Mouse (Mus musculus): ENCODE results near the gene Nckap5. TPM values are rescaled to one million over a fixed set of nuclear protein-coding genes. Genes with fewer than 3 reads are reported as not detected.

Gene Nckap5
- polyA plus RNA-seq (2015; fragmentation: Nextera tagmentation; extraction: Ambion mirVana): 31.8 and 40.1 TPM in 2 replicates

- Histone ChIP-seq H3K4me1 (peaks cover 22% of the 10 kb centered on the region), H3K27me3 (no peaks in the 10 kb centered on the region), H3K36me3 (no peaks in the 10 kb centered on the region), H3K4me3 (peak within 1 kb of the TSS; percentile 47), H3K9me3 (no peaks in the 10 kb centered on the region), H3K9ac (peak within 1 kb of the TSS; percentile 37), H3K4me2 (peak within 1 kb of the TSS; percentile 76), H3K27ac (peak within 1 kb of the TSS; percentile 87)
- WGBS: 2% methylated on average over 35 of the region's 35 CpGs
- ATAC-seq (ENCODE audit: borderline replicate concordance, extremely low read depth, low FRiP score, low TSS enrichment): peak; percentile 68; the same call in 1 of the 2 replicates
These were observed at the start of gene Nckap5 for GRCm38 (mm10) chr1:126830031-126830927. Nckap5 (minus strand) TSS chr1:126830799.

DNA sequence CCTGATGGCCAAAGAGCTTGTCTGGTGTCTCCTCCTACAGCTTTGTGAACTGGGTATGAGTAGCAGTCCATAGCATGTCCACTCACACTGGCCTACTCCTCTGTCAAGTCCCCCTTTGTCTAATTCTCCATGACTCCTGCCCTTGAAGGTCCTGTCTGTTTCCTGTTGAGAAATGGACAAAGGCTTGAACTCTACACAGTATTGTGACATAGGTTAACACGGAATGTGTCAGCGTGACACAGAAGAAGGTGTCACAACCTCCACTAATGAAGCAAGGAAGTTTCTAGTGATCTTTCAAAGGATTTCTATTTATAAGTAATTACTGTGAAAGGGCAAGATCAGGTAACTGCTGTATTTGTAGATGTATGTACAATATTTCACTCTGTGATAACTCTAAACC lies 46.9 kb upstream of the Nckap5 start:
- Histone ChIP-seq H3K9me3 (no peaks in the 10 kb centered on the region), H3K27ac (no peak overlapping the region), H3K4me3 (no peak overlapping the region), H3K36me3 (no peaks in the 10 kb centered on the region), H3K27me3 (no peaks in the 10 kb centered on the region), H3K4me2 (no peak overlapping the region), H3K9ac (no peak overlapping the region), H3K4me1 (no peaks in the 10 kb centered on the region)
- WGBS: 96% methylated on average over 2 of the region's 2 CpGs
- no peak for ATAC-seq (ENCODE audit: borderline replicate concordance, extremely low read depth, low FRiP score, low TSS enrichment)

GRCm38 (mm10) chr1:126868372-126868771 lies 37.8 kb upstream of the Nckap5 start:
- Histone ChIP-seq H3K9me3 (no peaks in the 10 kb centered on the region), H3K36me3 (no peaks in the 10 kb centered on the region), H3K4me3 (no peak overlapping the region), H3K4me1 (no peaks in the 10 kb centered on the region), H3K4me2 (no peak overlapping the region), H3K27me3 (no peaks in the 10 kb centered on the region), H3K9ac (no peak overlapping the region), H3K27ac (no peak overlapping the region)
- WGBS: 75% methylated on average over 9 of the region's 9 CpGs
- ATAC-seq (ENCODE audit: borderline replicate concordance, extremely low read depth, low FRiP score, low TSS enrichment): no peak

- ATAC-seq (ENCODE audit: borderline replicate concordance, extremely low read depth, low FRiP score, low TSS enrichment): no peak
- H3K4me3 ChIP-seq: no peak overlapping the region
- no peaks in the 10 kb centered on the region for H3K4me1 ChIP-seq
- H3K4me2 ChIP-seq: no peak overlapping the region
- WGBS: 88% methylated on average over 5 of the region's 5 CpGs
- H3K9ac ChIP-seq: no peak overlapping the region
- H3K27me3 ChIP-seq: no peaks in the 10 kb centered on the region
- H3K27ac ChIP-seq: no peak overlapping the region
- no peaks in the 10 kb centered on the region for H3K9me3 ChIP-seq
- H3K36me3 ChIP-seq: no peaks in the 10 kb centered on the region
These were observed 37.3 kb upstream of the Nckap5 start for GRCm38 (mm10) chr1:126867912-126868311.

DNA sequence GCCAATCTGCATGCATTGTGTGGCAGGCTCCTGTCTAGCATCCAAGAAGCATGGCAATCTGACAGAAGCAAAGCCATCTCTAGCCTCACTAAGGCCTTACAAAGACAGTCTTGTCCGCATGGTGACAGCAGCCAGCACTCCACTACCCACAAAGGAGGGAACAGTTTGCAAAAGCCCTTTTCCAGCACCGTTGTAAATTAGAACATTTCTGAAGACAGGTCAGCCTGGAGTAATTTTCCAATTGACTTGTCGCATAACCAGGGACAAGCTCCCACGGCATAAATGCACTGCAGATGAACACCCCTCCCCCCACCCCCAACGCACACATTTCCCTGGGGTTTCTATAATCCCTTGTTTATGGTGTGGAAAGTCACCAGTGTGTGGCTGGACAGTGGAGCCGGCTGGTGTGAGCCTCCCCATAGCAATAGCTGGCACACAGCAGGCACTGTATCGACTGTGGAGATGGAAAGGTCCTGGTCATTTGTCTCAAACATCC lies 35.0 kb upstream of the Nckap5 start:
- 61% methylated on average over 7 of the region's 7 CpGs for WGBS
- Histone ChIP-seq H3K36me3 (no peaks in the 10 kb centered on the region), H3K9ac (no peak overlapping the region), H3K4me2 (no peak overlapping the region), H3K27me3 (no peaks in the 10 kb centered on the region), H3K27ac (no peak overlapping the region), H3K4me3 (no peak overlapping the region), H3K9me3 (no peaks in the 10 kb centered on the region), H3K4me1 (no peaks in the 10 kb centered on the region)
- ATAC-seq (ENCODE audit: borderline replicate concordance, extremely low read depth, low FRiP score, low TSS enrichment): no peak

DNA sequence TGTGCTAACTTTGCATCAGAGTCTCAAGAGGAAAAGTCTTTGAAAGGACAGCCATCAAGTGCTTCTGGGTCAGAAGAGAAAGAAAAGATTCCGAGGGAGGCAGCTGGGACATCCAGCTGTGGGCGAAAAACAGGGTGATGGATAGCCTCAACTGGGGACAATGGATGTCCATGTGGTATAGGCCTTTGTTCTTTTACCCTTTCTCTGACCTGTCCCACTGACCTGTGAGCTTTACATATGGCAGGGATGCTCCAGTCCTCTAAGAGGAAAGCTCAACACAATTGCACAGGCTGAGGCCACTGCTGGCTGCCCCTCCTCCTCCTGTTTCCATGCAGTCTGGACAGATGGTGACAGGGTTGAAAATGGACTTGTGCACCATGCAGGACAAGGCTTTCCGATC lies 31.2 kb upstream of the Nckap5 start:
- Histone ChIP-seq H3K4me3 (no peak overlapping the region), H3K36me3 (no peaks in the 10 kb centered on the region), H3K4me1 (no peaks in the 10 kb centered on the region), H3K27me3 (no peaks in the 10 kb centered on the region), H3K9me3 (no peaks in the 10 kb centered on the region), H3K27ac (no peak overlapping the region), H3K9ac (no peak overlapping the region), H3K4me2 (no peak overlapping the region)
- WGBS: 52% methylated on average over 3 of the region's 3 CpGs
- no peak for ATAC-seq (ENCODE audit: borderline replicate concordance, extremely low read depth, low FRiP score, low TSS enrichment)

- Histone ChIP-seq H3K4me3 (no peak overlapping the region), H3K27ac (no peak overlapping the region), H3K4me1 (no peaks in the 10 kb centered on the region), H3K4me2 (no peak overlapping the region), H3K36me3 (no peaks in the 10 kb centered on the region), H3K27me3 (no peaks in the 10 kb centered on the region), H3K9ac (no peak overlapping the region), H3K9me3 (no peaks in the 10 kb centered on the region)
- no peak for ATAC-seq (ENCODE audit: borderline replicate concordance, extremely low read depth, low FRiP score, low TSS enrichment)
- WGBS: 81% methylated on average over 4 of the region's 4 CpGs
These were observed 29.9 kb upstream of the Nckap5 start for GRCm38 (mm10) chr1:126860537-126860936.

DNA sequence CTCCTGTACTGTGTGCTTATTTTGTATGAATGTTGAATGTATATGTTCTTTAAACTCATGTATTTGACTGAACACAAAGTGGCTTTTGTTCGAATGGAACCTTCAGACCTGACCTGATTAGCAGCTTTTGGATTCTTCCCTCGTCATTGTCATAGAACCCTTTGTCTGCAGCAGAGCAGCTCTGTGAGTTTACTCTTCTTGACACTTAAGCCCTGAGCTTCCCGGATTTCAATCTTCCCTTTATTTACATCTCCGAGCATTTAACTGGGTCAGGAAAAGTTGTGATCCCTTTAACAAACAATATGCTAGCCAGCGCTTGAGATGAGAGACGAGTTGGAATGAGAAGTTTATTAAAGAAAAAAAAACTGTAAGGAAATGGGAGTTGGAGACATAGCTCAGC lies 18.9 kb upstream of the Nckap5 start:
- no peak overlapping the region for H3K4me3 ChIP-seq
- ATAC-seq (ENCODE audit: borderline replicate concordance, extremely low read depth, low FRiP score, low TSS enrichment): no peak
- H3K9me3 ChIP-seq: no peaks in the 10 kb centered on the region
- H3K4me2 ChIP-seq: no peak overlapping the region
- H3K4me1 ChIP-seq: 0 out of 2 replicates have a peak, but pooled peaks cover 2% of the 10 kb centered on the region
- no peak overlapping the region for H3K9ac ChIP-seq
- no peaks in the 10 kb centered on the region for H3K27me3 ChIP-seq
- no peak overlapping the region for H3K27ac ChIP-seq
- WGBS: 25% methylated on average over 6 of the region's 6 CpGs
- no peaks in the 10 kb centered on the region for H3K36me3 ChIP-seq

GRCm38 (mm10) chr1:126846317-126846716 lies 15.7 kb upstream of the Nckap5 start:
- no peak overlapping the region for H3K4me2 ChIP-seq
- H3K9ac ChIP-seq: no peak overlapping the region
- WGBS: 67% methylated on average over 4 of the region's 4 CpGs
- no peaks in the 10 kb centered on the region for H3K36me3 ChIP-seq
- ATAC-seq (ENCODE audit: borderline replicate concordance, extremely low read depth, low FRiP score, low TSS enrichment): no peak
- no peaks in the 10 kb centered on the region for H3K27me3 ChIP-seq
- H3K4me3 ChIP-seq: no peak overlapping the region
- H3K4me1 ChIP-seq: no peaks in the 10 kb centered on the region
- H3K27ac ChIP-seq: no peak overlapping the region
- no peaks in the 10 kb centered on the region for H3K9me3 ChIP-seq

DNA sequence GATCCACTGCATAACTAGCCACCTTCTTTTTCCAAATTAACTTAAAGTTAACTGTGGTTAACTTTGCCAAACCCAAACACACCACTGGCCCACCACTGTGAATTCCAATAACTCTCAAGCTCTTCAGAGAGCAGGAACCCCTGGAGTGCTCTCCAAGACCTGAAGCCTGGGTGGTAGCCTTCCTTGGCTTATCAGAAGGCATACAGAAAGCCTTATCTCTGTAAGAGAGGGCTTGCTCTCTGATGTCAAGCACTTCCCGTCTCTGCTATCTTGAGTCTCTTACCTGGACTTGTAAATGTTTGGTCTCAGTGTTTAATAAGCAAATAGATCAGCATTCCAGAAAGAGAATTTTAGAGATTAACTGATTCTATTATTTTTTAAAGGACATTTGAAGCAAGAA lies 2.3 kb upstream of the Nckap5 start:
- no peak overlapping the region for H3K4me3 ChIP-seq

DNA sequence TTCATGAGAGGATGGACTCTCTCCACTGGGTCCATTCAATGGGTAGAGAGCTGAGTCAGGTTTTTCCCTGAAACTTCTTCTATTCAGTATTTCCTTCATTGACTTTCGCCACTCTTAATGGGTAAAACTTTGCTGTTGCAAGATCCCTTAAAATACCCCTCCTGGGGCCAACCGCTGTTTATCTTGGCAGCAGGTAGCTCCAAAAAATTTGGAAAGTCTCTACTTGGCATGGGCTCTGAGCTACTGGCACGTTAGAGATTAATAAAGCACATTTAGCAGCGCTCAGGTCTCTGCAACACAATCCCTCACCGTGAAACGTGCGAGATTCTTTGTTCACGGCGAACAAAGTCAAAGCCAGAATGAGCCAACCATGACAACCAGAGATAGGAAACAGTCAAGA lies 1.6 kb downstream of the Nckap5 start:
- Histone ChIP-seq H3K4me1 (peaks cover 22% of the 10 kb centered on the region), H3K9me3 (no peaks in the 10 kb centered on the region), H3K4me2 (peak overlapping the region; percentile 50), H3K36me3 (no peaks in the 10 kb centered on the region), H3K27me3 (no peaks in the 10 kb centered on the region), H3K27ac (peak overlapping the region; percentile 58), H3K4me3 (peak overlapping the region; percentile 35), H3K9ac (0 out of 2 replicates have a peak overlapping the region, but pooled peaks have one; percentile 13)
- ATAC-seq (ENCODE audit: borderline replicate concordance, extremely low read depth, low FRiP score, low TSS enrichment): no peak
- WGBS: 54% methylated on average over 9 of the region's 9 CpGs

More for the DNA sequence above, 2.3 kb upstream of the Nckap5 start:
- H3K9me3 ChIP-seq: no peaks in the 10 kb centered on the region
- H3K27ac ChIP-seq: no peak overlapping the region
- no peak overlapping the region for H3K9ac ChIP-seq
- H3K27me3 ChIP-seq: no peaks in the 10 kb centered on the region
- 43% methylated on average over 1 of the region's 1 CpGs for WGBS
- no peak overlapping the region for H3K4me2 ChIP-seq
- peak; percentile 50; the same call in 1 of the 2 replicates for ATAC-seq (ENCODE audit: borderline replicate concordance, extremely low read depth, low FRiP score, low TSS enrichment)
- peaks cover 22% of the 10 kb centered on the region for H3K4me1 ChIP-seq
- no peaks in the 10 kb centered on the region for H3K36me3 ChIP-seq

DNA sequence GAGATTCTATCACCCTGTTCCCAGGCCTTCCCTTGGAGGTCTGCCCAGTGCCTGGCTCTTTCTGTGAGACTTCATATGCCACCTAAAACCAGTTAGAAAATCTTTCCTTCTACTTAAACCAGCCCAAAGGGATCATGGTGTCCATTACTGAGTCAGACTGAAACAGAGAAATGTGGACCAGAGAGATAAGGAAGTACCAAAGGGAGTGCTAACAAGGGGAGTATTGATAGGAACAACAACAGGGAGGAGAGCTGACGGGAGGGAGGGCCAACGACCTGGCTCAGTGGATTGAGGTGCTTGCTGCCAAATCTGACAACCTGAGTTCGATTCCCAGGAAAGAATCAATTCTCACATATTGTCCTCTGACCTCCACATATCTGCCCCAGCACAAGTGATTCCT lies 5.8 kb downstream of the Nckap5 start:
- H3K36me3 ChIP-seq: no peaks in the 10 kb centered on the region
- no peak overlapping the region for H3K27ac ChIP-seq
- no peak overlapping the region for H3K4me3 ChIP-seq
- H3K4me1 ChIP-seq: peaks cover under 1% of the 10 kb centered on the region
- H3K9me3 ChIP-seq: no peaks in the 10 kb centered on the region
- H3K4me2 ChIP-seq: no peak overlapping the region
- no peaks in the 10 kb centered on the region for H3K27me3 ChIP-seq
- ATAC-seq (ENCODE audit: borderline replicate concordance, extremely low read depth, low FRiP score, low TSS enrichment): no peak
- WGBS: 47% methylated on average over 3 of the region's 3 CpGs
- H3K9ac ChIP-seq: no peak overlapping the region

Measured in lung, embryonic 15.5 days (tissue).